Mouse (Mus musculus) left cerebral cortex, adult 8-10 months (tissue): Measurements from ENCODE around the gene Hmg20b. TPM values are rescaled to one million over a fixed set of nuclear protein-coding genes. Genes with fewer than 3 reads are reported as not detected.

Source experiments
- DNase-seq, 2 experiments: peaks; one replicate each; pipeline ENCODE4 v3.0.0; 2022; ENCODE audit warnings: low spot score in 2 of 2
- microRNA-seq, 2 experiments: library from miRNA; unstranded; fragments of <30 nt; microRNA quantifications; one replicate each; pipeline ENCODE4 v1.2.0; 2022
- total RNA-seq, 4 experiments: library from RNA; stranded (reverse); gene quantifications; 2 replicates each; pipeline ENCODE4 v1.2.4; 2022

Gene Hmg20b
- total RNA-seq, 4 experiments from 2014 or later: 20.2 to 31.9 (median 27.2) TPM

- no peak for DNase-seq
Measured at GRCm38 (mm10) chr10:81305663-81306062, 44.6 kb downstream of the Hmg20b start.

GRCm38 (mm10) chr10:81304597-81305238 lies 45.6 kb downstream of the Hmg20b start:
- DNase-seq: no peak

- no peak for DNase-seq
Measured at GRCm38 (mm10) chr10:81303761-81304160, 46.5 kb downstream of the Hmg20b start.

- DNase-seq: no peak
Measured at GRCm38 (mm10) chr10:81303258-81303657, 47.0 kb downstream of the Hmg20b start.

GRCm38 (mm10) chr10:81302781-81303218 lies 47.5 kb downstream of the Hmg20b start:
- peak in 1 of 2 experiments; percentile 84 for DNase-seq

GRCm38 (mm10) chr10:81302288-81302687 lies 48.0 kb downstream of the Hmg20b start:
- no peak for DNase-seq

GRCm38 (mm10) chr10:81301321-81301720 lies 49.0 kb downstream of the Hmg20b start:
- no peak for DNase-seq

GRCm38 (mm10) chr10:81300352-81300907 lies 49.9 kb downstream of the Hmg20b start:
- DNase-seq: no peak

GRCm38 (mm10) chr10:81299585-81300351 lies 50.5 kb downstream of the Hmg20b start:
- DNase-seq: no peak

GRCm38 (mm10) chr10:81298369-81299100 lies 51.7 kb downstream of the Hmg20b start:
- peak in 1 of 2 experiments; percentile 84 for DNase-seq

GRCm38 (mm10) chr10:81297845-81298244 lies 52.4 kb downstream of the Hmg20b start:
- DNase-seq: no peak

- no peak for DNase-seq
Measured at GRCm38 (mm10) chr10:81297246-81297645, 53.0 kb downstream of the Hmg20b start.

Small RNAs within 50 kb of the gene (microRNA-seq; reads per million reads assigned to microRNA genes)
- 2.1 to 2.2 reads per million in 2 experiments for gene Mir6913

Other genes with a start within 250 kb of the Hmg20b start
- 100 to 1,000 TPM; 121 to 132 (median 126) TPM for gene Map2k2, start 244.6 kb downstream of the Hmg20b start, total RNA-seq
- gene Zbtb7a, start 215.3 kb downstream of the Hmg20b start, total RNA-seq: 100 to 1,000 TPM; 106 to 115 (median 112) TPM
- gene Pias4, start 182.6 kb downstream of the Hmg20b start, total RNA-seq: 10 to 100 TPM; 22.0 to 30.4 (median 27.9) TPM
- 100 to 1,000 TPM; 928 to 998 (median 954) TPM for gene Eef2, start 173.8 kb downstream of the Hmg20b start, total RNA-seq
- gene Dapk3, start 167.5 kb downstream of the Hmg20b start, total RNA-seq: 10 to 100 TPM; 65.1 to 70.9 (median 68.9) TPM
- not detected for gene 4930442H23Rik, start 166.6 kb downstream of the Hmg20b start, total RNA-seq
- under 1 TPM in 1 of 4 experiments, not detected in 3; 0.18 TPM for gene Nmrk2, start 148.4 kb downstream of the Hmg20b start, total RNA-seq
- gene Atcay, start 119.6 kb downstream of the Hmg20b start, total RNA-seq: 100 to 1,000 TPM; 165 to 189 (median 171) TPM
- 10 to 100 TPM; 58.4 to 65.1 (median 60.8) TPM for gene Zfr2, start 117.3 kb downstream of the Hmg20b start, total RNA-seq
- 100 to 1,000 TPM; 167 to 192 (median 183) TPM for gene Matk, start 97.5 kb downstream of the Hmg20b start, total RNA-seq
- gene Mrpl54, start 83.5 kb downstream of the Hmg20b start, total RNA-seq: 10 to 100 TPM; 39.8 to 51.5 (median 47.8) TPM
- 10 to 100 TPM; 24.3 to 38.6 (median 27.6) TPM for gene Apba3, start 83.5 kb downstream of the Hmg20b start, total RNA-seq
- gene Tjp3, start 58.9 kb downstream of the Hmg20b start, total RNA-seq: under 1 TPM in 3 of 4 experiments, not detected in 1; 0.23 to 1.00 (median 0.27) TPM
- 100 to 1,000 TPM; 355 to 367 (median 361) TPM for gene Pip5k1c, start 57.5 kb downstream of the Hmg20b start, total RNA-seq
- 10 to 100 TPM; 27.7 to 30.9 (median 29.2) TPM for gene Cactin, start 29.4 kb downstream of the Hmg20b start, total RNA-seq
- gene Tbxa2r, start 21.7 kb downstream of the Hmg20b start, total RNA-seq: 1 to 10 TPM in 2 of 4 experiments, under 1 TPM in 2; 0.63 to 1.3 (median 0.93) TPM
- 1 to 10 TPM; 2.0 to 2.3 (median 2.2) TPM for gene Gipc3, start 7.2 kb downstream of the Hmg20b start, total RNA-seq
- gene Mfsd12, start 7.0 kb upstream of the Hmg20b start, total RNA-seq: 10 to 100 TPM; 36.8 to 42.2 (median 37.9) TPM
- gene 4930404N11Rik, start 15.3 kb upstream of the Hmg20b start, total RNA-seq: 1 to 10 TPM in 3 of 4 experiments, under 1 TPM in 1; 0.77 to 2.4 (median 1.2) TPM
- 10 to 100 TPM; 66.8 to 73.4 (median 70.6) TPM for gene Fzr1, start 28.0 kb upstream of the Hmg20b start, total RNA-seq
- gene Dohh, start 33.9 kb upstream of the Hmg20b start, total RNA-seq: 10 to 100 TPM; 81.4 to 89.7 (median 85.5) TPM
- 1 to 10 TPM; 2.0 to 5.2 (median 4.0) TPM for gene Gm48551, start 34.0 kb upstream of the Hmg20b start, total RNA-seq
- 1 to 10 TPM; 2.5 to 3.3 (median 2.6) TPM for gene Gm48552, start 38.5 kb upstream of the Hmg20b start, total RNA-seq
- gene Smim24, start 42.6 kb upstream of the Hmg20b start, total RNA-seq: 1 to 10 TPM in 2 of 4 experiments, under 1 TPM in 2; 0.50 to 1.6 (median 0.84) TPM
- gene Nfic, start 105.2 kb upstream of the Hmg20b start, total RNA-seq: 10 to 100 TPM; 83.3 to 98.1 (median 85.4) TPM
- gene Celf5, start 132.2 kb upstream of the Hmg20b start, total RNA-seq: 100 to 1,000 TPM; 229 to 265 (median 242) TPM
- gene Ncln, start 145.9 kb upstream of the Hmg20b start, total RNA-seq: 10 to 100 TPM; 70.9 to 91.6 (median 73.7) TPM
- 1 to 10 TPM in 2 of 4 experiments, under 1 TPM in 2; 0.41 to 1.2 (median 0.89) TPM for gene S1pr4, start 149.7 kb upstream of the Hmg20b start, total RNA-seq
- gene Gna15, start 173.7 kb upstream of the Hmg20b start, total RNA-seq: 1 to 10 TPM; 3.4 to 6.1 (median 5.3) TPM
- 100 to 1,000 TPM in 3 of 4 experiments, 10 to 100 TPM in 1; 99.3 to 110 (median 101) TPM for gene Gna11, start 194.7 kb upstream of the Hmg20b start, total RNA-seq
- 100 to 1,000 TPM; 719 to 760 (median 743) TPM for gene Aes, start 209.0 kb upstream of the Hmg20b start, total RNA-seq
- 10 to 100 TPM; 36.2 to 42.3 (median 39.2) TPM for gene Tle2, start 224.1 kb upstream of the Hmg20b start, total RNA-seq